Mouse (Mus musculus) liver, embryonic 14.5 days (tissue): ENCODE results near the gene Mtap.

ENCODE experiments used
- CTCF ChIP-seq: IDR thresholded peaks from 2 replicates; pipeline ENCODE4 v1.5.1; 2016; ENCODE audit warnings: antibody characterized with exemption, low read depth, control low read depth
- EP300 ChIP-seq: IDR thresholded peaks from 2 replicates; pipeline ENCODE4 v1.6.1; 2016; ENCODE audit warnings: antibody characterized with exemption, low read depth

DNA sequence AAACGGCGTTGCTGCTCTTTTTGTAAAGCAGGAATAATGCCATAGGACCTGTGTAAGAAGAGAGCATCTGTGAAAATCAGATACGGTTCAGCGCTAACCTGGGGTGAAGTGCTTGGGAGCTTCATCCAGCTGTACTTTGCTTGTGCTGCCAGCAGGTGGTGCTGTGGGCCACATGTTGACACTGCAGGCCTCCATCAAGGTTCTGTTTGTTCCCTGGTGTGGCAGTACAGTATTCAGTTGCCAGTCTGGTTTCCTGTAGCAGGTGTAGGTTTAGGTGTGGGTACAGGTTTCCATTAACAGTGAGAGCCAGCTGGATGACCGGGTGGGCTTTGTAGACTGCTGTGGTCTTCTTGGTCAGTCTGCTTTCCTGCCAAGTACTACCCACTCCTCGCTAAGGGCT is 8.5 kb downstream of the Mtap start:
- peak; percentile 95 for TF ChIP-seq CTCF
- TF ChIP-seq EP300, result no peak
